Mouse (Mus musculus) forebrain, embryonic 10.5 days (tissue): ENCODE measurements around the gene Pax7. TPM values are rescaled to one million over a fixed set of nuclear protein-coding genes. Genes with fewer than 3 reads are reported as not detected.

ENCODE experiments used
- DNase-seq: peaks from one replicate; pipeline ENCODE4 v3.0.0-alpha.2; 2017; ENCODE audit warnings: low spot score; ENCODE audit errors: extremely low spot score
- H3K27ac ChIP-seq: fragments of 300-500 bp; sonication (generic); 2 replicates; pipeline ENCODE4 v1.5.1; 2016; ENCODE audit warnings: mild to moderate bottlenecking
- H3K27me3 ChIP-seq: fragments of 300-500 bp; sonication (generic); 2 replicates; pipeline ENCODE4 v1.6.1; 2016; ENCODE audit warnings: mild to moderate bottlenecking; ENCODE audit not compliant: poor library complexity, severe bottlenecking
- H3K36me3 ChIP-seq: fragments of 300-500 bp; sonication (generic); replicated peaks from 2 replicates; pipeline ENCODE4 v1.6.1; 2016; ENCODE audit warnings: mild to moderate bottlenecking, moderate library complexity
- H3K4me1 ChIP-seq: fragments of 300-500 bp; sonication (generic); 2 replicates; pipeline ENCODE4 v1.6.1; 2016
- H3K4me3 ChIP-seq: fragments of 300-500 bp; sonication (generic); 2 replicates; pipeline ENCODE4 v1.5.1; 2016; ENCODE audit warnings: mild to moderate bottlenecking, moderate library complexity
- H3K9me3 ChIP-seq: fragments of 300-500 bp; sonication (generic); 2 replicates; pipeline ENCODE4 v1.6.1; 2016; ENCODE audit warnings: mild to moderate bottlenecking, moderate library complexity
- WGBS: fragments of 180-500 bp; shearing (Covaris S2); methylation state at CpG from one replicate; pipeline ENCODE4 v1.1.7; 2016; 5-methylcytosine and 5-hydroxymethylcytosine counted together
- polyA plus RNA-seq: library from polyadenylated mRNA; unstranded; fragments of >200 nt; fragmentation: Nextera tagmentation; extraction: Ambion mirVana; gene quantifications from 2 replicates; pipeline ENCODE4 v1.2.1, GENCODE M21; 2016

Gene Pax7
- polyA plus RNA-seq, 1 experiment from 2014 or later, result 2.4 TPM

DNA sequence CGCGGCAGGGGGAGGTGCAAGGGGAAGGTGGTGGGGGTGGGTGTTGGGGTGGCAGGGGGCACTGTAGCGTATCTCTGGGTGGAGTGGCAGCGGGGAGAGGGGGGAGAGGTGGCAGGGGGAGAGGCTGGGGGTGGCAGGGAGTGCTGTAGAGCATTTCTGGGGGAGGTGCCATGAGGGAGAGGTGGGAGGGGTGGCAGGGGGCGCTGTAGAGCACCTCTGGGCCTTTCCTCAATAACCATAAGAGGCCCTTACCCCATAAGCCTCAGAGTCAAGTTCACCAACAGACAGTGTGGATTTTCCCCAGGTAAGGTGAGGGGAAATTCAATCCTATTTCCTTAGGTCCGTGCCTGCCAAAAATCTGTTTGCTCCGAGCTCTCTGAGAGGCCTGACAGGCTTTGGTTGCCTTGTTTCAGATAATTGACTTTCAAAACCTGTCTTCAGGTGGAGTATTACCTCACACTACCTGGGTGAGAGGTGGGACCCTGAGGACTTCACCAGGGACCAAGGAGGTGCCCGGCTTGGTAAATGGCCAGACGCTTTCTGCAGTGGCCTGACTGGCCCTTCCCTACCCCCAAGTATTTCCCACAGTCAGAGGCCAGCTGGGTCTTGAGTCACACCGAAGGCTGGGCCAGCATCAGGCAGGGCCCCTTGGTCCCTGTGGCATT lies 33.8 kb downstream of the Pax7 start:
- Histone ChIP-seq H3K27ac (no peak overlapping the region), H3K4me3 (no peak overlapping the region), H3K4me1 (peaks cover 60% of the 10 kb centered on the region), H3K27me3 (peaks cover 100% of the 10 kb centered on the region), H3K36me3 (no peaks in the 10 kb centered on the region), H3K9me3 (no peaks in the 10 kb centered on the region)
- DNase-seq, result no peak
- 74% methylated on average over 10 of the region's 10 CpGs for WGBS

DNA sequence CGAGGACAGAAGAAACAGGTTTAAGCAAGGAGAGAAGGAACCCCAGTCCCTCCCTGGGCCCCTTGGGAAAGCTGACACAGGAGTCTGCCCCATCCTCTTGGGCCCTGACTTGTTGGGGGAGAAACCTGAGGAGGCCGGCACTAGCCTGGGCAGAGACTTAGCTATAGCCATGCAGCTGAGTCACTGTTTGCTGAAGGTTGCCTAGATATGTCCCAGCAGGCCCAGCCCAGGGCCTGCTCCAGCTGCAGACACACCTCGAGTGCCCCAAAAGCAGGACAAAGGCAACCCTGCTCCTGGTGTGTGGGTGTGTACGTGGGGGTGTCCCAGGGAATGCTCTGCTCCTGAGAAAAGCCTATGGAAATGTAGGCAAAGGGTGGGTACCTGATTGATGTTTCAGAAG lies 36.0 kb downstream of the Pax7 start:
- peaks cover 97% of the 10 kb centered on the region for H3K27me3 ChIP-seq
- H3K4me1 ChIP-seq, result peaks cover 47% of the 10 kb centered on the region
- 73% methylated on average over 4 of the region's 4 CpGs for WGBS
- no peak overlapping the region for H3K27ac ChIP-seq
- H3K36me3 ChIP-seq, result no peaks in the 10 kb centered on the region
- no peak for DNase-seq
- H3K4me3 ChIP-seq, result no peak overlapping the region
- H3K9me3 ChIP-seq, result no peaks in the 10 kb centered on the region

DNA sequence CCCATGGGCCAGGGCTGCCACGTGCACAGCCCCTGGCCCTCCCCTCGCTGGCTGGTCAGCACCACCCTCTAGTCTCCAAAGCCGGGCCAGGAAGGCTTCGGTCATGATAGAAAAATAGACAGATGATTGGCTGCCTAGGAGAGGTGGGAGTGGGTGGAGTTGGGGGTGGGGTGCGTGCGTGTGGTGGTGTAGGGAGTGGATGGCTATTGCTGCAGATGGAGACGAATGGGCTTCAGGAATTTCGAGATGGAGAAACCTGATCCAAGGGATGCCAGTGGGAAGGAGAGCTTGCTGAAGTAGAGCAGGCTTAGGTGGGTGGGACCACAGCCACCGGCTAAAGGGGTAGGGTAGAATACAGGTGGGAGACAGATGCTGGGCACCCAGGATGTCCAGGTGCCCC lies 37.2 kb downstream of the Pax7 start:
- Histone ChIP-seq H3K4me3 (no peak overlapping the region), H3K27me3 (peaks cover 97% of the 10 kb centered on the region), H3K4me1 (peaks cover 56% of the 10 kb centered on the region), H3K27ac (0 out of 2 replicates have a peak overlapping the region, but pooled peaks have one; percentile 33), H3K9me3 (no peaks in the 10 kb centered on the region), H3K36me3 (no peaks in the 10 kb centered on the region)
- WGBS, result 35% methylated on average over 9 of the region's 9 CpGs
- no peak for DNase-seq

DNA sequence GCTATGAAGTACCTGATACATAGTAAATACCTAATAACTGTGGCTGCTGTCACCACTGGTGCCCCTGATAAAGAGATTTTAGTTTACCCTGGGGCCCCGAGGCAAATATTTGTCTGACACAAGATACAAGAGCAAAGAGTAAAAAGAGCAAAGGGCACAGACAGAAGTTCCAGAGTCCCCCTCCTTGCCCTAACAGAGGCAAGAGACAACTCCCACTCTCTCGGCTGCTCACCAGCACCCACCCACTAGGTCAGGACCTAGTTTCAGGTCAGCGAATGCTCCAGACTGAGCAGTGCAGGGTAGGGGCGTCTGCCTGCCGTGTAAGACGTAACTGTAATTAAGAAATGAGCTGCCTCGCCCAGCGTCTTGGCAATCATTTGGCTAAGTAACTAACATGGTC lies 42.2 kb downstream of the Pax7 start:
- H3K9me3 ChIP-seq, result no peaks in the 10 kb centered on the region
- H3K4me1 ChIP-seq, result peaks cover 51% of the 10 kb centered on the region
- no peaks in the 10 kb centered on the region for H3K36me3 ChIP-seq
- H3K27me3 ChIP-seq, result peaks cover 96% of the 10 kb centered on the region
- WGBS, result 54% methylated on average over 8 of the region's 8 CpGs
- DNase-seq, result no peak
- H3K4me3 ChIP-seq, result no peak overlapping the region
- H3K27ac ChIP-seq, result no peak overlapping the region

DNA sequence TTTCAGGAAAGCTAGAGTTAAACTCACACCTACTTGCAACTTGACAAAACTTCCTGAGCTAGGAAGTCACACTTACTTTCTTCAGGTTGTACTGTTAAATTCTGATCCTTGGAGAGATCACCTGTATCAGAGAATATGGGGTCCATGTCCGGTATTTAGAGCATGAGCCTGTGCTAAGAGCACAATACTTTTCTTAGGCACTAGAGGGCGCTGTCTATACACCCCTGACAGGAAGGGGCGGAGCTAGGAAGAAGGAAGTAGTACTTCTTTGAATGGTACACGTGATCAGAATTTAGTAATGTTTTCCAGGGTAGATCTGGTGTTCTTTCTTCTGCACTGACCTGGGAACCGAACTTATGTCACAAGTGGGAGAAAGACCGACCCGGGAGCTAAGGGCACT lies 43.6 kb downstream of the Pax7 start:
- Histone ChIP-seq H3K4me3 (no peak overlapping the region), H3K4me1 (peaks cover 43% of the 10 kb centered on the region), H3K27ac (no peak overlapping the region), H3K27me3 (peaks cover 96% of the 10 kb centered on the region), H3K9me3 (no peaks in the 10 kb centered on the region), H3K36me3 (no peaks in the 10 kb centered on the region)
- 80% methylated on average over 7 of the region's 7 CpGs for WGBS
- DNase-seq, result no peak

DNA sequence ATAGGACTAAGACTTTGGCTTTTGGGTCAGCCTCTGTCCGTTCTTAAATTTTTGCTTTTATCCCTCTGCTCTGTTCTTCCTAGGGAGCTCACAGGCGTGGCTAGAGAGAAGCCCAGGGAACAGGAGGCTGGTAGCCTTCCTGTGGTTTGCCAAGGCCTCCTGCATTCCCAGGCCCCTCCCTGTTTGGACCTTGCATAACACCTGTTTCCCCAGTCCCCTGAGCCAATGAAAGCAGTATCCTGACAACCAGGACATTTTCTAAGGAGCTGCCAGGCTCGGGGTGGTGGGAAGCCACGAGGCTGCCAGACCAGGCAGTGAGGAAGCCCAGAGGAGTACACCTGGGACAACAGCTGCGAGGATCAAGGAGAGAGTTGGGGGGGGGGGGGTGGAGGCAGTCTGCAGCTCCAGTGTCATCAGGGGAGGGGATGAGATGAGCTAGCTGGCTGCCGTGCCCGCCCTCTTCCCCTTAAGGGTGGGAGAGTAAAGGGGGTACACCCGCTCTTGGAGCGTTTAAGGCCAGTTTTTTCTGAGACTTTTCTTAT lies 50.3 kb downstream of the Pax7 start:
- H3K9me3 ChIP-seq, result no peaks in the 10 kb centered on the region
- H3K36me3 ChIP-seq, result peaks cover 6% of the 10 kb centered on the region; the same call in 1 of the 2 replicates
- peaks cover 87% of the 10 kb centered on the region for H3K27me3 ChIP-seq
- H3K4me1 ChIP-seq, result peaks cover 15% of the 10 kb centered on the region
- H3K27ac ChIP-seq, result 0 out of 2 replicates have a peak overlapping the region, but pooled peaks have one; percentile 13
- H3K4me3 ChIP-seq, result no peak overlapping the region
- no peak for DNase-seq
- WGBS, result 63% methylated on average over 9 of the region's 9 CpGs

DNA sequence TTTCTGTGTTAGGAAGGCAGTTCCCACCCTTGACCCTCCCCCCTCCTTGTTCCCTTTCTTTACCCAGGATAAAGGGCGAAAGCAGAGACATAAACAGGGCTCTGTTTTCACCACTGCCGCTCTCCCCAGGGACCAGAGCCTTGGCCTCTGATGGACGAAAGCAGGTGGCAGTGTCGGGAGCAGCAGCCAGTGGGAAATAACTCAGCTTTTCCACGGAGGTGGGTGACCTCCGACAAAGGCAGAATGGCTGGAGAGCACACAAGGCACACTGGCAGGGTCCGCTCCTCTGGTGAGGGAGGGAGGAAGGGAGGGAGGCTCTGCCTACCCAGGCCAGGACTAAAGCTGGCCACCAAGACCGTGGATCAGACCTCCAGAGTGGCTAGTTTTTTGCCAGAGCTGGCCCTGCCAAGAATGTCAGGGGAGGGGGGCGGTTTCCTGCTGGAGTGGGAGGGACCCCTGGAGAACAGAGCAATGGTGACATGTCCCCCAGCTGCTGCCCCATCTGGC lies 62.1 kb downstream of the Pax7 start:
- Histone ChIP-seq H3K27ac (peak overlapping the region; percentile 51), H3K36me3 (0 out of 2 replicates have a peak, but pooled peaks cover 2% of the 10 kb centered on the region), H3K4me3 (peak overlapping the region; percentile 32), H3K27me3 (peaks cover 86% of the 10 kb centered on the region), H3K9me3 (no peaks in the 10 kb centered on the region), H3K4me1 (peaks cover 57% of the 10 kb centered on the region)
- no peak for DNase-seq
- WGBS, result 7% methylated on average over 9 of the region's 9 CpGs

DNA sequence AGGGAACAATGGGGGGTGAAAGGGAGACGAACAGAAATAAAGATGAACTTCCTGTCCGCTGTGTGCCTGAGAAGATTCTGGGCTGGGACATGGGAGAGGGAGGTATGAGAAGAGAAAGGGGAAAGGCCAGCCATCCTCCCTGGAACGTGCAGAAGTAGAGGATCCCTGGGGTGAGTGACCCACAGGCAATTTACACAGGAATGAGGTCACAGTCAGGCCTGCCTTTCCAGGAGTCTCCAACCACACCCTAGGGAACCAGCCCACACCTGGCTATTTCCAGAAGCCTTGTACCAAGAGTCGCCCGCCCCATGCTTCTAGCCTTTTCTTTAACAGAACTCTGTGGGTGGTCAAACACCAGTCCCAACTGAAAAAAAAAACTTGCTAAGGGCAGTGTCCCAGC lies 65.5 kb downstream of the Pax7 start:
- peaks cover 69% of the 10 kb centered on the region for H3K4me1 ChIP-seq
- 18% methylated on average over 5 of the region's 5 CpGs for WGBS
- H3K4me3 ChIP-seq, result no peak overlapping the region
- H3K36me3 ChIP-seq, result 0 out of 2 replicates have a peak, but pooled peaks cover 2% of the 10 kb centered on the region
- DNase-seq, result no peak
- no peaks in the 10 kb centered on the region for H3K9me3 ChIP-seq
- H3K27me3 ChIP-seq, result peaks cover 100% of the 10 kb centered on the region
- H3K27ac ChIP-seq, result no peak overlapping the region; the same call in 1 of the 2 replicates

DNA sequence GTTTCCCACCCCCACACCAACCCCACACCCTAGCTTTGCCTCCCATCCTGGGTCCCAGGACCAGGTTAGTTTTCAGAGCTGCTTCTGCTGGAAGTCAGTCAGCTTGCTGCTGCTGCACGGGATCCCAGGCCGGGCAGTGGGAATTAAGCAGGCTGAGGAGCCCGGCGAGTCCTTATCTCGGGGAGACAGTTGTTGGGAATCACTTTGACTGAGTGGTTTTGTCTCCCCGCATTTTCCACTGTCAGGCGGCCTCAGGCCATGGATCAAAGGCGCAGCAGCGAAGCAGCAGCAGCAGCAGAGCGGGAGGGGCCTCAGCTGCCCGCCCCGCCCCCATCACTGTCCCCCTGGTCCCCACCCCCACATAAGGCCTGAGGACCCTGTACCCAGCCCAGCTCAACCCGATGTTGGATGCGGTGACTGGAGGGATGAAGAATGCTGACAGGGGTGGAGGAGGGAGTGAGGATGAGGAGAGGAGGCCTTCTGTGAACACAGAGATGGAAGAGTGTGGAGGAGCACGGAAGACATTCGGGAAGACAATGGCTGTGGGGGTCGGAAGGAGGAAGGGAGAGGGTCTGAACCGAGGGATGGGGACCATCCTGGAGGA lies 66.1 kb downstream of the Pax7 start:
- peak overlapping the region; percentile 65 for H3K27ac ChIP-seq
- peaks cover 100% of the 10 kb centered on the region for H3K27me3 ChIP-seq

DNA sequence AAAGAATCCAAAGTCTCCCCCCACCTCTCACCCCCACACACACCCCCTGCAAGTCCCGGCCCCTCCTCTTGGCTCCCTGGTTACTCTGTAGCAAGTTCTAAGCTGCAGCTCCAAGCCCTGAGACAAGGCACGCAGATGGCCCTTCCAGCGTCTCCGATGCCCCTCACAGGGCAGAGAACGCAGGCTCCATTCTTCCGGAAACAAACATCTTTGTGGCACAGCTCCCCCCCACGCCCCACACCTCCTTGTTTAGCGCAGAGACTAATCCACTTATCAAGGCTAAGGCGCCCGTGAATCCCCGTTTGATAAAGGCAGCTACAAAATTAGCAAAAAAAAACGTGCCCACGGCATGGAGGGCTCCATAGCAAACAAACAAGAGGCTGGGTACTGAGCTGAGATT lies 71.4 kb downstream of the Pax7 start:
- peaks cover 74% of the 10 kb centered on the region for H3K4me1 ChIP-seq
- DNase-seq, result no peak
- 9% methylated on average over 13 of the region's 13 CpGs for WGBS
- H3K36me3 ChIP-seq, result no peaks in the 10 kb centered on the region
- H3K9me3 ChIP-seq, result no peaks in the 10 kb centered on the region
- H3K4me3 ChIP-seq, result no peak overlapping the region
- peak overlapping the region; percentile 12; the same call in 1 of the 2 replicates for H3K27ac ChIP-seq
- H3K27me3 ChIP-seq, result peaks cover 100% of the 10 kb centered on the region

More for the DNA sequence above, 66.1 kb downstream of the Pax7 start:
- H3K36me3 ChIP-seq, result 0 out of 2 replicates have a peak, but pooled peaks cover 2% of the 10 kb centered on the region
- peaks cover 73% of the 10 kb centered on the region for H3K4me1 ChIP-seq
- H3K4me3 ChIP-seq, result peak overlapping the region; percentile 16; the same call in 1 of the 2 replicates
- DNase-seq, result no peak
- no peaks in the 10 kb centered on the region for H3K9me3 ChIP-seq
- 6% methylated on average over 18 of the region's 18 CpGs for WGBS

DNA sequence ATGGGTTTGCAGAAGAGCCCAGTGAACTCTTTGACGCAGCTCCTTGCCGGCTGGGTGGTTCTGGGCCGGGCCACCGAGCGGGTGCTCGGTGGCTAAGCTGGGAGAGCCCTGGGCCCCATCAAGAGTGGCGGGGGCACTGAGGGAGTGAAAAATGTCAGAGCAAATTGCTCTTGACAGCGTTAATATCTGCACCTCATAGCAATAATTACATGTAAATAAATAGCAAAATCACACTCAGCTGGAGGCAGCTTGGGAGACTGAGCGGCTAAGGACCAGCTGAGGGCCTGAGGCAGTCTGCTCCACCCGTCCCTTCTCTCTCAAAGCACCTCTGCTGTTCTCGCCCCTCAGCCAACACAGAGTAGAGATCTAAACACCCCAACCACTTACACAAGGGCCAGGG lies 72.6 kb downstream of the Pax7 start:
- 80% methylated on average over 11 of the region's 11 CpGs for WGBS
- no peak for DNase-seq
- Histone ChIP-seq H3K4me3 (no peak overlapping the region), H3K36me3 (no peaks in the 10 kb centered on the region), H3K9me3 (no peaks in the 10 kb centered on the region), H3K27ac (0 out of 2 replicates have a peak overlapping the region, but pooled peaks have one; percentile 20), H3K4me1 (peaks cover 82% of the 10 kb centered on the region), H3K27me3 (peaks cover 100% of the 10 kb centered on the region)

DNA sequence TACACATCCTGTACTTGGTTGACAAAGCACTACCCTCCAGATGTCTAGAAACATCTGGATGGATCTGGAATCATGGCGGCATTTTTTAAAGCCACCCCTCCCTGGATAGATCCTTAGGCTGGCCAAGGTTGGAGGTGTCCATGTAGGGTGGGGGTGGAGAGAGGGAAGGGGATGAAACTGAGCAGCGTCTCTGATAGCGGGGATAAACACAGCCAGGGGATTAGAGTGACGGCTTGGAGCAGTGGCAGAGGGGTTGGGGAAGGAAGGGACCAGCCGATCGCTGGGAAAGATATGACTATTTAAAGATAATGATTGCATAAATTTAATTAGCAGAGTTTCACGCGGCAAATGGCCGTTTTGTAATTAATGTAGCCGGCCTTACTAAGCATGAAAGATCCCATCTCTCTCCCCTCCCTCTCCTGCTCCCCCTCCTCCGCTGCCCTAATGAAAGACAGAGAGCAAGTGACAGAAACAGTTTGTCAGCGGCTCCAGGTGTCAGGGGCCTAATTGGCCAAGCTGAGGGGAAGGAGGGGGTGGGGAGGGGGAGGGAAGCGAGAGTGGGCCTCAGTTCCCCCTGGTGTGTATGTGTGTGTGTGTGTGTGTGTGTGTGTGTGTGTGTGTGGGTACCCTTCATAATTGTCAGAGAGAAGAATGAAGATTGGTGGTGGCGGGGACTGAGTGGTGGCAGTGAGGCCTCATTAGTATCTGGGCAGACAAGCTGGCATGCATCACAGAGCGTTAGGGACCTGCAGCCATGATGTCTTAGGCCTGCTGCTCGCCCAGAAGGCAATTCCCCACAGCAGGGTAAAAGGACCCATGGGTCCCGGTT lies 74.6 kb downstream of the Pax7 start:
- no peak for DNase-seq
- Histone ChIP-seq H3K27me3 (peaks cover 100% of the 10 kb centered on the region), H3K27ac (peak overlapping the region; percentile 61; the same call in 1 of the 2 replicates), H3K36me3 (no peaks in the 10 kb centered on the region), H3K4me3 (peak overlapping the region; percentile 23; the same call in 1 of the 2 replicates), H3K4me1 (peaks cover 96% of the 10 kb centered on the region), H3K9me3 (no peaks in the 10 kb centered on the region)
- 15% methylated on average over 17 of the region's 17 CpGs for WGBS
